Mouse (Mus musculus): ENCODE measurements around the gene Fam151b.

GRCm38 (mm10) chr13:92427351-92427855 lies 56.4 kb downstream of the Fam151b start:
- TF ChIP-seq CTCF (IDR thresholded peaks at IDR 0.05; ENCODE audit: low read depth, low read length): no peak
- TF ChIP-seq GATA1 (IDR thresholded peaks at IDR 0.05; ENCODE audit: borderline replicate concordance, low read length): no peak
- TF ChIP-seq POLR2AphosphoS5 (IDR thresholded peaks at IDR 0.05; ENCODE audit: insufficient replicate concordance, low read depth, low read length): no peak
- no peak for TF ChIP-seq TAL1 (conservative IDR thresholded peaks at IDR 0.05; ENCODE audit: low read depth, low read length)

Measured in G1E (cell line).